Mouse (Mus musculus): ENCODE data around the gene Klhl32. TPM values are rescaled to one million over a fixed set of nuclear protein-coding genes. Genes with fewer than 3 reads are reported as not detected.

The Klhl32 gene
- polyA plus RNA-seq, 1 experiment from 2014 or later: 24.6 TPM

DNA sequence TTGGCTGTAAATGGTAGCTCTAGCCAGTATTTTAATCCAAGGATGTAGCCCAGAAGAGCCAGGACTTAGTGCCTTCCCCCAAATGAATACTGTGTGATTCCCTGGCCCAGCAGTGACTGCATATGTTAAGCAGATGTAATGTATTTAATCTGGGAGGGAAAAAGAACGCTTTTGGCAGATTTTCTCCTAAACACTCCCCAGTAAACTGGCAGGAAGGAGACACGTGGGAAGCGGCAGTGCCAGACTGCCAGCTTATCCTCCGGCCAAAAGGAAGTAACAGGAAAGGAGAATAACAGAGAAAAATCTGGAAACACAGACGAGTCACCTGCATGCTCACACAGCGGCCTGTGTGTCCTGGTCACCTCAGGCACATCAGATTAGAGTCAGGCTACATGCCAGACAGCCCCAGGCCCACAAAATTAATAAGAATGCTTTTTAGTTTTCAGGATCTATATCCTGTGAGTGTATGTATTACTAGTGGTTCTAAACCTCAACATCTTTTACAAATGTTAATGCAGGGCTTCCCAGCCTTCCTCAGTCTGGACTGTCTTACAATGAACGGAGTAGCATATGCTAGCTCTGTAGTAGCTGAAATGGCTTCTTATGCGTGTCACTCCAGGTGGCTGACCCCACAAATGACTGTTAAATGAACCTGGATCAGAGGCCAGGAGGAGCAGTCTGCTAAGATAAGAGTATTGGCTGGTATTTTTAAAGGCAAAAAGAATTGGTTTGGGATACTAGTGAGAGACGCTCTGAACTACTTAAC is 229.3 kb downstream of the Klhl32 start:
- no peak for ATAC-seq (ENCODE audit: low FRiP score)
- H3K9me3 ChIP-seq: no peaks in the 10 kb centered on the region
- H3K4me3 ChIP-seq: no peak overlapping the region
- H3K27ac ChIP-seq: no peak overlapping the region
- no peak overlapping the region for H3K4me2 ChIP-seq
- H3K9ac ChIP-seq: no peak overlapping the region
- 78% methylated on average over 9 of the region's 9 CpGs for WGBS
- no peaks in the 10 kb centered on the region; the same call in 1 of the 2 replicates for H3K4me1 ChIP-seq (replicated peaks)
- no peaks in the 10 kb centered on the region for H3K27me3 ChIP-seq
- H3K36me3 ChIP-seq: no peaks in the 10 kb centered on the region

DNA sequence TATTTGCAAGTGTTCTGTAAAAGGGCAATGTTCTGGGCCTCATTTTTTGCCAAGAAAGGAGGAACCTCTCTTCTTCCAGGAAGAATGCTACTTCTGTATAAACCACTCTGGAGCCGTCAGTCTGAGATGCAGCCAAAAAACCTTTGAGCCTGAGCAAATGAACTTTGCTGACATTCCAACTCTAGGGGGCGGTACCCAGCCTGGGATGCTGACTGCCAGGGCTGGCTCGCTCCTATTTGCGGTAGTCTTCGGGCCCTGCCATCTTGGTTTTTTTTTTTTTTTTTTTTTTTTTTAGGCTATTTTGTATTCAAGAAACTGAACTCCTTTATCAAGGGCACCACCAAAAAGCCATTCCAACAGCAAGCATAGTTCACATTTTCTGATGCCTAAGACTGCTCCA is 230.5 kb downstream of the Klhl32 start:
- no peak for ATAC-seq (ENCODE audit: low FRiP score)

DNA sequence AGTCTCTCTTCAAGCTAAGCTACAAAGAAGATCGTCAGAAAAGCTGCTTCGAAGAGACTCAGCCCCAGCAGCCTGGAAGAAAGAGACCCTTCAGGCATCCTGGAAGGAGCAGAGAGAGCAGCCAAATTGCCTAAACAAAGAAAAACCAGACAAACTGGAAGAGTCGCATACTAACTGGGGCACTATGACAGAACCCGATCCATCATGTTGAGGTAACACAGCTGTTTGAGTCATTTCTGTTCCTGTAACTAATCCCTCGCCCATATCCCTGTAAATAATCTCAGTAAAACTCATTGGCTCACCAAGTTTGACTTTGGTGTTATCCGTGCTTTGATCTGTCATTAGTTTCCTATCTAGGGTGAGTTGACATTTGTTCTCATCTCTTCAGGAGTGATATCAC is 230.9 kb downstream of the Klhl32 start:
- no peak for ATAC-seq (ENCODE audit: low FRiP score)
- no peak overlapping the region for H3K27ac ChIP-seq
- H3K27me3 ChIP-seq: no peaks in the 10 kb centered on the region
- no peak overlapping the region for H3K9ac ChIP-seq
- no peaks in the 10 kb centered on the region; the same call in 1 of the 2 replicates for H3K4me1 ChIP-seq (replicated peaks)
- no peaks in the 10 kb centered on the region for H3K9me3 ChIP-seq
- WGBS: 86% methylated on average over 6 of the region's 6 CpGs
- H3K4me3 ChIP-seq: no peak overlapping the region
- H3K4me2 ChIP-seq: no peak overlapping the region
- H3K36me3 ChIP-seq: no peaks in the 10 kb centered on the region

More for the DNA sequence above, 230.5 kb downstream of the Klhl32 start:
- no peak overlapping the region for H3K9ac ChIP-seq
- H3K4me3 ChIP-seq: no peak overlapping the region
- no peaks in the 10 kb centered on the region for H3K9me3 ChIP-seq
- WGBS: 94% methylated on average over 5 of the region's 5 CpGs
- no peak overlapping the region for H3K4me2 ChIP-seq
- H3K27me3 ChIP-seq: no peaks in the 10 kb centered on the region
- no peaks in the 10 kb centered on the region for H3K36me3 ChIP-seq
- H3K27ac ChIP-seq: no peak overlapping the region
- no peaks in the 10 kb centered on the region; the same call in 1 of the 2 replicates for H3K4me1 ChIP-seq (replicated peaks)

DNA sequence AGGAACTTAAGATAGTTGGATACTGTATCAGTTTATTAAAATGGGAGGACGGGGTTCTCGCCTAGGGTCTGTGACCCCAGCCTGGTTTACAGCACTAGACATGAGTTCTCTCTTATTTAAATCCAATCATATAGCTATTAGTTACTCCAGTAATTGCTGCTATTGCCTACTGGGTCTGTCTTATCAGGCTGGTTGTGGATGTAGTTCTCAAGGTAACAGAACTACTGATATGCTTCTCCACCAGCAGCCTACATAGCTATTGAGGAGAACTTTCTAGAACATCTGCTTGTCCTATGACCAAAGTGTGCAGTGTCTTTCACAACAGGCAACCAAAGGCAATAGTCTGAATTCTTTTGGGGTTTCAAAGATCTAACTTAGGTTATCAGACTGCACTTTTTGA is 241.4 kb downstream of the Klhl32 start:
- Histone ChIP-seq H3K4me1 (replicated peaks) (no peaks in the 10 kb centered on the region), H3K4me3 (no peak overlapping the region), H3K27ac (no peak overlapping the region), H3K9me3 (no peaks in the 10 kb centered on the region), H3K36me3 (no peaks in the 10 kb centered on the region; the same call in 1 of the 2 replicates), H3K4me2 (no peak overlapping the region), H3K27me3 (no peaks in the 10 kb centered on the region), H3K9ac (no peak overlapping the region)
- WGBS: 98% methylated on average over 2 of the region's 2 CpGs
- ATAC-seq (ENCODE audit: low FRiP score): no peak

DNA sequence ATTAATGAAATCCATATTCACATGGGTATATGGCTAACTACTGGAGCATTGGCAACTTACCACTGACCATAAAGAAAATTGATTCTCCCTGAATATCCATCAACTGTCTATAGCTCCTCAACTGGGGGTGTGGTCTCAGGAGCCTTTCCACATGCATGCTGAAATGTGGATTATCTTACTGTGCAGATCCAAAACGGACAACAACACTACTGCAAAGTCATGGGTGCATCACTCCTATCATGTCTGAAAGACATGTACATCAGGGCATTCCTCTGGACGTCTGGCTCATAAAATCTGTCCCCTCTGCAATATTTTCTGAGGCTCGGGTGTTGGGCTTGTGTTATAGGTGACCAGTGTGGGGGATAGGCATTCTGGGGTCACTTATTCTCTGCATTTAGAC is 241.8 kb downstream of the Klhl32 start:
- ATAC-seq (ENCODE audit: low FRiP score): no peak
- Histone ChIP-seq H3K4me2 (no peak overlapping the region), H3K27ac (no peak overlapping the region), H3K36me3 (no peaks in the 10 kb centered on the region; the same call in 1 of the 2 replicates), H3K4me3 (no peak overlapping the region), H3K9me3 (no peaks in the 10 kb centered on the region), H3K4me1 (replicated peaks) (no peaks in the 10 kb centered on the region), H3K9ac (no peak overlapping the region), H3K27me3 (no peaks in the 10 kb centered on the region)
- WGBS: 91% methylated on average over 3 of the region's 3 CpGs

DNA sequence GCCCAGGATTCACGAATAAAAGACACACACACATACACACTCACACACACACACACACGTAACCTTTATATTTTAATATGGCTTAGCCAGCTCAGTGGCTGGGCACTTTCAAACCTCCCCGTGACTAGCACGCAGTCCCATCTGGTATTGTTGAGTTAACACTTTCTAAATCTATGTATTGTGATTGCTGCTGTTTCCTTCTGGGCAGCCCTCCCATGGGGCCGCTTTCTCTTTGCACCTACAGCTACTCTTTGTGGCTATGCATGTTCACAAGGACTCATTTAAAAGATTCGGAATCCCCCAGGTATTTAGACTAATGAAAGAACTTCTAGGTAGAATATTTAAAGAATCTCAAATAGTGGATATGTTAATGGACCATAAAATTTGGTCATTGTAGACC is 249.2 kb downstream of the Klhl32 start:
- Histone ChIP-seq H3K9me3 (no peaks in the 10 kb centered on the region), H3K4me2 (no peak overlapping the region), H3K27me3 (no peaks in the 10 kb centered on the region), H3K36me3 (peaks cover 5% of the 10 kb centered on the region; the same call in 1 of the 2 replicates), H3K9ac (no peak overlapping the region), H3K27ac (no peak overlapping the region), H3K4me1 (replicated peaks) (no peaks in the 10 kb centered on the region), H3K4me3 (no peak overlapping the region)
- WGBS: 92% methylated on average over 6 of the region's 6 CpGs
- no peak for ATAC-seq (ENCODE audit: low FRiP score)

DNA sequence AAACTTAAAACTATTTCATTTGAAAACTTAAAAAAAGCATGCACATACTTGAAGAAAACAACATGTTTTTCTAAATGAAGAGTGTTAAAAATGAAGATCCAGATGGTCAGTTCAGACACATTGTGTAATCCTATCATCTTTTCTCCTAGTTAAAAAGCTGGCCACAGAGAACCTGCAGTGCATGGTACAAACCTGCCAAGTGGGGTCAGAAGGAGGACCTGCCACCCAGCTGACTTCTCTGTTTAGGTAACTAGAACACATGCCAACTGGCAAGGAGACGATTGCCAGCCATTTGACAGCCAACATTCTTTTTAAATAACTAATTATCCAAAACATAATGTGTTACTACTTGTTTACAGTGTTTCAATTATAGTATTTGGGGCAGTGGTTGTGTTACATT is 252.3 kb downstream of the Klhl32 start:
- 79% methylated on average over 1 of the region's 1 CpGs for WGBS
- Histone ChIP-seq H3K27me3 (no peaks in the 10 kb centered on the region), H3K4me2 (no peak overlapping the region), H3K4me1 (replicated peaks) (no peaks in the 10 kb centered on the region), H3K9me3 (no peaks in the 10 kb centered on the region), H3K27ac (no peak overlapping the region), H3K4me3 (no peak overlapping the region), H3K9ac (no peak overlapping the region), H3K36me3 (peaks cover 5% of the 10 kb centered on the region; the same call in 1 of the 2 replicates)
- no peak for ATAC-seq (ENCODE audit: low FRiP score)

DNA sequence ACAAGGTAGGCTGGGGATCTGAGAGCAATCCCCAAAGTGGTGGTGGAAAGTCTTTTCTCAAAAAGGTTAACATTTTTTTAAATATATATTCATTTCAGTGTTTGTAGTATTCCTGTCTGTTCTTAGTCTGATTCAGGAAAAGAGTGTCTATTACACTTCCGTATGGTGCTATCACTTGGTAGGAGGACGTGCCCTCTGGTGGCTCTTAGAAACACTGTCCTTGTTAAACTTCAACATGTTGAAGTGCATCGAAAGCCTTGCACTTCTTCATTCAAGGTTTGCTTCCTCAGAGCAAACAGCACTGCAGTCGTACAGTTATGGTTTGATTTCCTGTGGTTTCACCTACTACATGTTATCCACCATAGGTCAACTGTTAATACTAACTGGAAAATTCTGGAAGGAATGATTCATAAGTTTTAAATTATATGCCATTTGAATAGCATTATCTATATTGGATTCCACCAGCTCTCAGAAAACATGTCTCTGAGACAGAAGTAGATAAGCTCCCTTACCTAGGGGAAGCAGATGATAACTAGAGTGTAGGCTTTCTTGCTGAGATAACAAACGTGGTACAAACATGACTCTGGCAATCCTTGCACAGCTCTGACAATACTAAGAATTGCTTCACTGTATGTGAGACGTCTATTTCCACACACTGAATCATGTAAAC is 253.8 kb downstream of the Klhl32 start:
- Histone ChIP-seq H3K9ac (no peak overlapping the region), H3K9me3 (no peaks in the 10 kb centered on the region), H3K4me1 (replicated peaks) (no peaks in the 10 kb centered on the region), H3K27ac (no peak overlapping the region), H3K4me3 (no peak overlapping the region), H3K4me2 (no peak overlapping the region), H3K27me3 (no peaks in the 10 kb centered on the region), H3K36me3 (peaks cover 3% of the 10 kb centered on the region; the same call in 1 of the 2 replicates)
- WGBS: 93% methylated on average over 6 of the region's 6 CpGs
- ATAC-seq (ENCODE audit: low FRiP score): no peak

DNA sequence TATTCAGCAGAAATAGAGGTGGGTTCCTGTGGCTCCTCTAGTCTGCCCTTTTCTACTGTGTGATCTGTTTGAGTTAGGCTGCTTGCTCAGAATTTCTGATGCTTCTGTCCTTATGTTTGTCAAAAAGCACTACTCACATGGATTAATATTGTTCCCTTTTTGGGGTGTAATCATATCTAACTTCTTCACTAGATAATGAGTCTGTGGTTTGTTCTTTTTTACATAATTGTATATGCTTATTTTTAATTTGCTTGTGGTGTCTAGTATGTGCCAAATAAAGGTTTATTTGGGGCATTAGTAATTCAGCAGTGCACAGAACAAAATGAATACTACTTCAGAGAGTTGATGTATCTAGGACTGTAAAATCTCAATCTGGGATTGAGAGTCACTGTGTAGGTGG is 256.1 kb downstream of the Klhl32 start:
- 0 out of 2 replicates have a peak, but pooled peaks cover 3% of the 10 kb centered on the region for H3K36me3 ChIP-seq
- H3K27me3 ChIP-seq: no peaks in the 10 kb centered on the region
- H3K27ac ChIP-seq: no peak overlapping the region
- no peak overlapping the region for H3K9ac ChIP-seq
- H3K4me3 ChIP-seq: no peak overlapping the region
- ATAC-seq (ENCODE audit: low FRiP score): no peak
- H3K4me1 ChIP-seq (replicated peaks): no peaks in the 10 kb centered on the region
- H3K9me3 ChIP-seq: no peaks in the 10 kb centered on the region
- H3K4me2 ChIP-seq: no peak overlapping the region

DNA sequence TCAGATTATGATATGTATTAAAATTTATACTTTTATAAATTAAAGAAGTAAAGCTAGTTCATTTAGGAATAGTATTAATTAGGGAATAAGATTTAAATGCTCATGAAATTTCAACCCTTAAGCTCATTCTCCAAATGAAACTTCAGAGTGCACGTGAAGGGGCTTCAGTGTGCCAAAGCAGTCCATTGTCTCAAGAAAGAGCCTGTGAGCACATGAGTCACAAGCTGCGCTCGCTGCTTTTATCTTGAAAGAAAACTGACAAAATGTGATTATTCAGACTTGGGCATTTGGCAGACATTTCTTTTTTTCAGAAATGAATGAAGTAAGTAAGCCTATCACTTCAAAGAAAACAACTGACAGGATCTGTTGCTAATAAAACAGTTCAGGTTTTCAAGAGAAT is 266.9 kb downstream of the Klhl32 start:
- Histone ChIP-seq H3K27me3 (no peaks in the 10 kb centered on the region), H3K9me3 (no peaks in the 10 kb centered on the region), H3K4me3 (no peak overlapping the region), H3K36me3 (no peaks in the 10 kb centered on the region), H3K27ac (no peak overlapping the region), H3K4me2 (no peak overlapping the region), H3K9ac (no peak overlapping the region), H3K4me1 (replicated peaks) (no peaks in the 10 kb centered on the region)
- no peak for ATAC-seq (ENCODE audit: low FRiP score)
- 67% methylated on average over 3 of the region's 3 CpGs for WGBS

DNA sequence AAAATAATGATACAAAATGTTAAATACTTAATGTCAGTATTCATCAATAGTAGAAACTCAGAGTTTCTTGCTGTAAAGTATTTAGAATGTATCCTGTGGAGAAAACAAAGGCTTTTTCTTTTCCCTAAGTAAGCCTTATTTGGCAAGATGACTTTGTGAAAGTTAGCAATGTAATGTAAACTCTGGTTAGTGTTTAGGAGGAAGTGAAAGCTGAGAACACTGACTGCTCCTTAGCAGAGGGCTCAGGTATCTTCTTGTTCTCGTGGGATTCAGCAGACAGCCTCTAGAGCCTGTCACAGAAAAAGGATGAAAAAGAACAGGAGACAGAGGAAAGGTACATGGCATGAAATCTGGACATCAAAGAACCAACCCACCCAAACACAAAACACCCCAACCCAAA is 268.6 kb downstream of the Klhl32 start:
- no peaks in the 10 kb centered on the region for H3K9me3 ChIP-seq
- no peak for ATAC-seq (ENCODE audit: low FRiP score)
- H3K9ac ChIP-seq: no peak overlapping the region
- H3K4me2 ChIP-seq: no peak overlapping the region
- 86% methylated on average over 1 of the region's 1 CpGs for WGBS
- no peak overlapping the region for H3K4me3 ChIP-seq
- no peaks in the 10 kb centered on the region for H3K36me3 ChIP-seq
- no peak overlapping the region for H3K27ac ChIP-seq
- no peaks in the 10 kb centered on the region for H3K4me1 ChIP-seq (replicated peaks)
- no peaks in the 10 kb centered on the region for H3K27me3 ChIP-seq

DNA sequence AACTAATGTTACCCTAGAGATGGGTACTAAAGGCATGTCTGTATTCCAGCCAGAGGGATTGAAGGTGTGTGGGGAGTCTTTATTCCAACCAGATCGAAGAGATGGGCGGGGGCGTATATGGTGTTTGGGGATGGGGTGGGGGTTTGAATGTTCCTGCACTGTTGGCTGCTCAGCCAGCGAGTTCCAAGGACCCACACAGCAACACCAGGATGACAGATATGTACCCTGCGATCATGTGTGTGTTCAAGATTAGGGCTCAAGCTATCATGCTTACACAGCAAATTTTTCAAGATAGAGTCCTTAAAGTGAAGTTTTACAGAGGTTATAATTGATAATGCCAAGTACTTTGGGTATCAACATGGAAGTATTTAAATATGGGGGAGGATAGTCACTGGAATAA is 273.3 kb downstream of the Klhl32 start:
- Histone ChIP-seq H3K27ac (no peak overlapping the region), H3K36me3 (no peaks in the 10 kb centered on the region)

DNA sequence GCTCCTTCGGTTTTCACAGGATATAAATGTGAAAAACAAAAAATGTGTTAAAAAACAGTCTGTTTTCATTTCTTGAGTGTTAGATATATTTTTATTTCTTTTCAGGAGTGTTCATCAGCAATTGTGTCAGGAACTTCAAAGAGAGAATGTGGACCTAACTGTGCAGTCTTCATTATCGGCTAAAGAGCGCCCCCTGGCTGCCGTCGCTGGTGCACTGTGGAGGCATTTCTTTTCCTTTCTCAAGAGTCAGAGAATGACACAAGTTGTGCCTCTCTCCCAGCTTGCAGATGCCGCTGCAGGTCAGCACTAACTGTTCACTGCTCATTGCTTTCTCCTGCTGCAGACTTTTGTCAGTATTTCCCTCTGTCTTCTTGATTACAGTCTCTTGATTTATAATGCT is 276.6 kb downstream of the Klhl32 start:
- no peaks in the 10 kb centered on the region for H3K27me3 ChIP-seq
- no peak overlapping the region for H3K4me3 ChIP-seq
- WGBS: 17% methylated on average over 6 of the region's 6 CpGs
- ATAC-seq (ENCODE audit: low FRiP score): peak; percentile 79
- no peak overlapping the region for H3K9ac ChIP-seq
- H3K4me2 ChIP-seq: no peak overlapping the region
- H3K36me3 ChIP-seq: no peaks in the 10 kb centered on the region
- H3K9me3 ChIP-seq: no peaks in the 10 kb centered on the region
- no peak overlapping the region for H3K27ac ChIP-seq
- no peaks in the 10 kb centered on the region for H3K4me1 ChIP-seq (replicated peaks)

More for the DNA sequence above, 273.3 kb downstream of the Klhl32 start:
- H3K4me2 ChIP-seq: no peak overlapping the region
- H3K9me3 ChIP-seq: no peaks in the 10 kb centered on the region
- WGBS: 98% methylated on average over 5 of the region's 5 CpGs
- no peak overlapping the region for H3K4me3 ChIP-seq
- no peak overlapping the region for H3K9ac ChIP-seq
- H3K4me1 ChIP-seq (replicated peaks): no peaks in the 10 kb centered on the region
- no peaks in the 10 kb centered on the region for H3K27me3 ChIP-seq
- no peak for ATAC-seq (ENCODE audit: low FRiP score)

All from hindbrain, embryonic 13.5 days (tissue).